Mouse (Mus musculus): Measurements from ENCODE around the gene Kif19a. TPM values are rescaled to one million over a fixed set of nuclear protein-coding genes. Genes with fewer than 3 reads are reported as not detected.
A peak's percentile ranks its signal among the peaks of the same experiment; 100 is the strongest.

Gene Kif19a
- total and polyA plus RNA-seq, 2 experiments from 2014 or later, result 0.99 to 7.4 TPM

GRCm38 (mm10) chr11:114726965-114727825 lies 38.0 kb upstream of the Kif19a start, which contains the start of gene Dnaic2:
Dnaic2 (plus strand) TSS chr11:114727408.
- Histone ChIP-seq H3K36me3 (ENCODE audit: insufficient read depth, low read length) (no peaks in the 10 kb centered on the region), H3K9ac (replicated peaks; ENCODE audit: low read length) (peak within 1 kb of the TSS; percentile 13; the same call in 1 of the 2 replicates), H3K9me3 (ENCODE audit: low read length) (no peaks in the 10 kb centered on the region), H3K4me2 (ENCODE audit: low read depth, low read length) (peak within 1 kb of the TSS; percentile 65), H3K4me3 (ENCODE audit: low read length) (peak within 1 kb of the TSS; percentile 33), H3K27ac (no peak within 1 kb of the TSS), H3K27me3 (ENCODE audit: insufficient read depth, low read length) (no peaks in the 10 kb centered on the region), H3K4me1 (ENCODE audit: insufficient read depth, low read length) (0 out of 2 replicates have a peak, but pooled peaks cover 10% of the 10 kb centered on the region)
- TF ChIP-seq CTCF (IDR thresholded peaks at IDR 0.05; ENCODE audit: low read depth), result no peak
- WGBS, result 9% methylated on average over 34 of the region's 34 CpGs
- ATAC-seq (peak; percentile 88), DNase-seq (ENCODE audit: low spot score) (peak; percentile 87)

- peak overlapping the region; percentile 65 for H3K4me2 ChIP-seq (ENCODE audit: low read depth, low read length)
- peak overlapping the region; percentile 33; the same call in 1 of the 2 replicates for H3K4me3 ChIP-seq (ENCODE audit: low read length)
- no peak overlapping the region for H3K9ac ChIP-seq (replicated peaks; ENCODE audit: low read length)
- H3K36me3 ChIP-seq (ENCODE audit: insufficient read depth, low read length), result no peaks in the 10 kb centered on the region
- H3K27me3 ChIP-seq (ENCODE audit: insufficient read depth, low read length), result no peaks in the 10 kb centered on the region
- H3K9me3 ChIP-seq (ENCODE audit: low read length), result no peaks in the 10 kb centered on the region
- ATAC-seq (no peak), DNase-seq (ENCODE audit: low spot score) (no peak)
- 0 out of 2 replicates have a peak, but pooled peaks cover 10% of the 10 kb centered on the region for H3K4me1 ChIP-seq (ENCODE audit: insufficient read depth, low read length)
- 35% methylated on average over 5 of the region's 5 CpGs for WGBS
- no peak for TF ChIP-seq CTCF (IDR thresholded peaks at IDR 0.05; ENCODE audit: low read depth)
- no peak overlapping the region for H3K27ac ChIP-seq
Measured at GRCm38 (mm10) chr11:114727826-114728186, 37.4 kb upstream of the Kif19a start.

- no peak for TF ChIP-seq CTCF (IDR thresholded peaks at IDR 0.05; ENCODE audit: low read depth)
- Histone ChIP-seq H3K4me2 (ENCODE audit: low read depth, low read length) (no peak overlapping the region), H3K27ac (no peak overlapping the region), H3K4me3 (ENCODE audit: low read length) (no peak overlapping the region), H3K4me1 (ENCODE audit: insufficient read depth, low read length) (0 out of 2 replicates have a peak, but pooled peaks cover 10% of the 10 kb centered on the region), H3K27me3 (ENCODE audit: insufficient read depth, low read length) (no peaks in the 10 kb centered on the region), H3K9me3 (ENCODE audit: low read length) (no peaks in the 10 kb centered on the region), H3K9ac (replicated peaks; ENCODE audit: low read length) (no peak overlapping the region), H3K36me3 (ENCODE audit: insufficient read depth, low read length) (no peaks in the 10 kb centered on the region)
- WGBS, result 45% methylated on average over 5 of the region's 5 CpGs
- ATAC-seq (no peak), DNase-seq (ENCODE audit: low spot score) (no peak)
Measured at GRCm38 (mm10) chr11:114728333-114728732, 36.9 kb upstream of the Kif19a start.

- TF ChIP-seq CTCF (IDR thresholded peaks at IDR 0.05; ENCODE audit: low read depth), result no peak
- no peak for ATAC-seq
- H3K4me3 ChIP-seq (ENCODE audit: low read length), result no peak overlapping the region
- WGBS, result 55% methylated on average over 6 of the region's 6 CpGs
- H3K4me2 ChIP-seq (ENCODE audit: low read depth, low read length), result no peak overlapping the region
- H3K9ac ChIP-seq (replicated peaks; ENCODE audit: low read length), result no peak overlapping the region
- no peak overlapping the region for H3K27ac ChIP-seq
- no peaks in the 10 kb centered on the region for H3K36me3 ChIP-seq (ENCODE audit: insufficient read depth, low read length)
- H3K4me1 ChIP-seq (ENCODE audit: insufficient read depth, low read length), result 0 out of 2 replicates have a peak, but pooled peaks cover 10% of the 10 kb centered on the region
- H3K9me3 ChIP-seq (ENCODE audit: low read length), result no peaks in the 10 kb centered on the region
- no peak for DNase-seq (ENCODE audit: low spot score)
- no peaks in the 10 kb centered on the region for H3K27me3 ChIP-seq (ENCODE audit: insufficient read depth, low read length)
Measured at GRCm38 (mm10) chr11:114729832-114730363, 35.3 kb upstream of the Kif19a start.

GRCm38 (mm10) chr11:114731711-114732110 lies 33.5 kb upstream of the Kif19a start:
- no peak for TF ChIP-seq CTCF (IDR thresholded peaks at IDR 0.05; ENCODE audit: low read depth)
- H3K4me1 ChIP-seq (ENCODE audit: insufficient read depth, low read length), result 0 out of 2 replicates have a peak, but pooled peaks cover 10% of the 10 kb centered on the region
- ATAC-seq, result no peak

GRCm38 (mm10) chr11:114732890-114733289 lies 32.3 kb upstream of the Kif19a start:
- DNase-seq (ENCODE audit: low spot score), result no peak
- H3K9me3 ChIP-seq (ENCODE audit: low read length), result no peaks in the 10 kb centered on the region
- WGBS, result 82% methylated on average over 22 of the region's 22 CpGs
- no peaks in the 10 kb centered on the region for H3K36me3 ChIP-seq (ENCODE audit: insufficient read depth, low read length)
- no peak for ATAC-seq
- no peak overlapping the region for H3K27ac ChIP-seq
- TF ChIP-seq CTCF (IDR thresholded peaks at IDR 0.05; ENCODE audit: low read depth), result no peak
- H3K27me3 ChIP-seq (ENCODE audit: insufficient read depth, low read length), result no peaks in the 10 kb centered on the region
- H3K4me3 ChIP-seq (ENCODE audit: low read length), result no peak overlapping the region
- H3K4me2 ChIP-seq (ENCODE audit: low read depth, low read length), result no peak overlapping the region
- no peak overlapping the region for H3K9ac ChIP-seq (replicated peaks; ENCODE audit: low read length)
- 0 out of 2 replicates have a peak, but pooled peaks cover under 1% of the 10 kb centered on the region for H3K4me1 ChIP-seq (ENCODE audit: insufficient read depth, low read length)

More at GRCm38 (mm10) chr11:114731711-114732110, 33.5 kb upstream of the Kif19a start:
- Histone ChIP-seq H3K4me3 (ENCODE audit: low read length) (no peak overlapping the region), H3K36me3 (ENCODE audit: insufficient read depth, low read length) (no peaks in the 10 kb centered on the region), H3K9me3 (ENCODE audit: low read length) (no peaks in the 10 kb centered on the region), H3K27ac (no peak overlapping the region), H3K9ac (replicated peaks; ENCODE audit: low read length) (no peak overlapping the region), H3K4me2 (ENCODE audit: low read depth, low read length) (no peak overlapping the region), H3K27me3 (ENCODE audit: insufficient read depth, low read length) (no peaks in the 10 kb centered on the region)
- 79% methylated on average over 4 of the region's 4 CpGs for WGBS
- no peak for DNase-seq (ENCODE audit: low spot score)
